Mouse (Mus musculus): Measurements from ENCODE around the gene Thsd4.

- no peak for TF ChIP-seq POLR2A (IDR thresholded peaks at IDR 0.05; ENCODE audit: extremely low read depth, insufficient read depth, low read length)
- no peak for TF ChIP-seq CTCF (IDR thresholded peaks at IDR 0.05; ENCODE audit: extremely low read depth, insufficient read depth, low read length)
Observed at GRCm38 (mm10) chr9:60115711-60116247, 406.1 kb downstream of the Thsd4 start.

Measured in cortical plate, adult 2 months (tissue).